Mouse (Mus musculus) ES-CJ7 (cell line): ENCODE results near the gene Aldh1l2.
"Not testable (repeated sequence)": the region's sequence is repeated elsewhere in the genome, so short reads cannot be mapped to it uniquely, and the experiment has no call there.

Experiments
- DNase-seq: peaks from one replicate; pipeline ENCODE4 v3.0.0; 2011; ENCODE audit warnings: low read depth, low spot score

The Aldh1l2 gene

DNA sequence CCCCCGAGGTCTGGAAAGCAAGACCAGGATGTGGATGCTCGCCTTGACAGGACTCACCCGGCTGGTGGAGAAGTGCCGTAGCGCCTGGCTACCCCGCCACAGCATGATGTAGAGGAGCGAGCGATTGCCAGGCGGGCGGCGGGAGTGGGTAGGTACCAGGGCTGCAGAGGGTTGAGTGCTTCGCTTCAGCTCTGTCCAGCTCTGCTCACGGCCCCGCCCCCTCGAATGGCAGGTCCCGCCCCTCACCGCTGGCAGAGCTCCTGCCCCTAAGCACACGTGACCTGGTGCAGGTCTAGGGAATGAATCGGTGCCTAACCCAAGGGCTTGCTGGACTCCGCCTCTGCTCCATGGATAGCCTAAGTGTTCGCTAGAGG is at the start of gene Aldh1l2:
TSS of gene Aldh1l2 (minus strand) at position 231 of the 374 bp plus-strand sequence.
- DNase-seq = peak; percentile 87

DNA sequence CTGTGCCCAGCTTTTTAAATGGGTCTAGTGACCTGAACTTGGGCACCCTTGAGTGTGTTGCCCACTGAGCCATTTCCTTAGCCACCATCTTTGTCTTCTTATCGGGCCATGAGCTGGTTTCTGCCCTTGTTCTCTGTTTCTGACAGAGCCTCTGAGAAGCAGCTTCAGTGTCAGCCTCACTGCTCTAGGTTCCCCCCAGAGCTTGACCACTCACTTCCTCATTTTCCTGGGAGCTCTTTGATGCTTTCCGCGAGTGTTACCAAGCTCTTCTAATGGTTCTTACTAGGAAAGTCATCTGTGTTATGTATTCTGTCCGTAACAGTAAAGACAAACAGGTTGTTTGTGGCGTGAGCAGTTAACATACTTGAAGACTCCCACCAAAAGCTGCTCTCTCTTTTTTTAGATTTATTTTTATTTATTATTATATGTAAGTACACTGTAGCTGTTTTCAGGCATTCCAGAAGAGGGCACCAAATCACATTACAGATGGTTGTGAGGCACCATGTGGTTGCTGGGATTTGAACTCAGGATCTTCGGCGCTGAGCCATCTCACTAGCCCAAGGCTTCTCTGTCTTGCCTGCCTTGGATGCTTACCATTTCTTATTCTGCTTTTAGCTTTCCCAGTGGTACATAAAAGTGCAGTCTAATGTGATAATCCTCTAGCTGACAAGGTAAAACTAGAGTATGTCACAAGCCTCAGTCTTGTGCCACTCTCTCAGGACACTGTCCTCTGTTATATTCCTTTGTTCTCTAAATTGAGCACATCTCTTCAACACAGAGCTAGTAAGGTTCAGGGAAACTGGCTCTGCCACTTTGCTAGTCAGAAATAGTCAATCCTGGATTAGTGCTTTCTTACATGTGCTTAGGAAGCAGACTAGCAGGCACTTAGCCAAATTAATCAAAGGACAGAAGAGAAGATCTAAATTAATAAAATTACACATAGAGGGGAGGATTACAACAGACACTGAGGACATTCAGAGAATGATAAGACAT is 31.8 kb upstream of the Aldh1l2 start:
- DNase-seq = no peak

DNA sequence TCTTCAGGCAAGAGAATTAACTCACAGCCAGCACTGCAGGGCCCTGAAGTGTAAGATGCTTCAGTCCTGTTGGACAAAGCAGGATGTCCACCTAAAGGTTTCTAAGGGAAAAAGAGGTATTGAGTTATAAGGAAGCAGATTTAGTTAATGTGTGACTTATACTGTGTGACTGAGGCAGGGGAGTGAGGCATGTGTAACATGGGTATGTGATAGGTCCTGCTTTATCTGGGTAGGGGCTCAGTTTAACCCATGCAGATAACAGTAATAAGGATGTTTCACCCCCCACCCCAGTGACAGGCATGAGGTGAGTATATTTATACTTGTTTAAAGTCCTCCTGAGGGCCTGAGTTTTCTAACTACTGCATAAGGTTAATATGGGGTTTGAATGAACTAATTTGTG is 29.1 kb upstream of the Aldh1l2 start:
- DNase-seq = no peak

DNA sequence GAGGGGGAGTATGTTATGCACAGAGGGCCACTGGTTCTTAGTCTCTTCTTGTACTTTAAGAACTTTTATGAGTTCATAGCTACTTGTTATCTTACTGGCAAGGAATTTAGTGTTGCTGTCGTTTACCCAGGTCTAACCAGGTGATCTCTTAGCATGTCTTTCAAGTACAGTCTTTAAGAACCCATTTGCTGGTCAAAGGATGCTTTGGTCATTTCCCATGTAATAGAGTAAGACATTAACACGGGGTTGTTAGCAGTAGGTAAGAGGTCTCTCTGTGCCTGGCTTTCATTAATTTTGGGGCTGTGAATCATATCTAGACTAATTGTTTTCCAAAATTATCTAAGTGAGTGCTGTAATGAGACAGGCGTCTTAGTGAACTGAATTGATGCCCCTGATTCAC is 11.4 kb upstream of the Aldh1l2 start:
- no peak for DNase-seq

DNA sequence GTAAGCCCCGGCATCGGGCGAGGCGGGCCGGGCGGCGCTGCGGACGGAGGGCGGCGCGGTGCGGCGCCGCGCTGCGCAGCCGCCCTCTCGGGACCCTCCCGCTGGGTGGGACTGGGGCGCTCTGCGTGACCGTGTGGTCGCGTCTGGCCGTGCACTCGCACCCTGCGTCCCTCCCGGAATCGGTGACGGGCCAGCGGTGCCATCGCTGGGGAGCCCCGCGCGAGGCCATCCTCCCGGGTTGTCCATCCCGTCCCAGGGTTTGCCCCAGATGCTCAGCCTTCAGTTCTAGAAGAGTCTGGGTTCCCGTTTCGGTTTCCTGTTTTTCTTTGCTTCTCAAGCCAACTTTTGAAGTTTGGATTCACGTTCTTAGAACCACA is 10.2 kb upstream of the Aldh1l2 start:
- peak; percentile 30 for DNase-seq

DNA sequence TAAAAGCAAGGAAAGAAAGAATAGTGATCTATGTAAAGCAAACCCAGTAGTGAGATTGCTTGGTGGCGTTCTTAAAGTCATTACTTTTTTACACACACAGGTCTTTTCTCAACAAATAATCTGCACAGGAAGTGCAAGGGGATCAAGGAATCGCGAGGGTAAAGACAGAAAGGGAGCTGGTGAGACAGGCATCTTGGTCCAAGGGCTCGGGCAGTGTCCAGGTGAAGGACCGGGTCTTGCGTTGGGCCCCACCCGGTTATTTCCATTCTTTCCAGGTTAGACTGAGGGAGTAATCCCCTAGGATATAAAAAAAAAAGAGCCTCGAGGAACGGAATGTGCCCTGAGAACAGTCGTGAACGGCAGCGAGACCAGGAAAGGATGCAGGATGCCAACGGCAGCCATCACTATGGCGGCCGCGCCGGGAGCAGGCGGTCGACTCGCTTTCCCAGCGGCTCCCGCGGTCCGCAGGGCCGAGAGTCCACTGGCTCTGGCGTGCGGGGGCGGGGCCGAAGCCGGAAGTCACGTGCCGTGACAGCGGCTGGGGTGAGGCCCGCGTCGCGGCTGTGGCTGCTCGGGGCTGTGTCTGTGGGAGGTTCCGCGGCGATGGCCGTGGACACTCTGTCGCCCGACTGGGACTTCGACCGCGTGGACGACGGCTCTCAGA is 9.6 kb upstream of the Aldh1l2 start, which contains the start of gene Washc4:
TSS of gene Washc4 (plus strand) at position 314 of the 664 bp plus-strand sequence.
- peak; percentile 83 for DNase-seq

DNA sequence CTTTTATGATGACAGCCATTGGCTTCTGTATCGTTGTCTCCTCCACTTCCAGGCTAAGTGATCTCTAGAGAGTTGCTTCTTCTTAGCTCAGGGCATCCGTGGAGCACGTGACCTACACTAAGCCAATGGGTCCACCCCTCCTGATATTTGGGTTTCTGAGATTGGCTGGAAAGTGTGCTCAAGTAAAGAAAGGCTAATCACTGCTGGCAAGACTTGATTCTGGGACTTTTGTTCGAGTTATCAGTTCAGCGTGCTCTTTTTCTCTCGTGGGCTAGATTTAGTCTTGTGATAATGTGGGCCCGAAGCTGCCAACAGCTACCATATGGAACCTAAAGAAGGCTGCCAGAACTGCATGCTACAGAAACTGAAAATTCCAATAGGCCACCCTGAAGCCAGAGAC is 8.3 kb upstream of the Aldh1l2 start:
- DNase-seq = peak; percentile 24

DNA sequence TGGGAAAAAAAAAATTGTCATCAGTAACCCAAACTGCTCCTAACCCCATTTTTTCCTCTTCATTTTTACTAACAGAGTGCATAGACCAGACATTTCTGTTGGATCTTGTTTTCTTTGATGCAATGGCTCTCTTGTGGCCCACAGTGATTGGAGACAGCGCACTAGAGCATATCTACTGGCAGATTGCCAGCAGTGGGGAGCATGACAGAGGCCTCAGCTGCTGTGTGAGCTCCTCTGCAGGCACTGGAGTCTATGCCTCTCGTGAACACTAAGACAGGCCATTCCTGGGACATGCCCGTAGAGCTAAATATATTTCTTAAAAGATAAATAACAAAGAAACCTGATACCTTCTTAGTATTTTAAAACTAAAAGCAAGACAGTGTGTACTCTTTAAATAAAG is 6.2 kb upstream of the Aldh1l2 start:
- peak; percentile 13 for DNase-seq

DNA sequence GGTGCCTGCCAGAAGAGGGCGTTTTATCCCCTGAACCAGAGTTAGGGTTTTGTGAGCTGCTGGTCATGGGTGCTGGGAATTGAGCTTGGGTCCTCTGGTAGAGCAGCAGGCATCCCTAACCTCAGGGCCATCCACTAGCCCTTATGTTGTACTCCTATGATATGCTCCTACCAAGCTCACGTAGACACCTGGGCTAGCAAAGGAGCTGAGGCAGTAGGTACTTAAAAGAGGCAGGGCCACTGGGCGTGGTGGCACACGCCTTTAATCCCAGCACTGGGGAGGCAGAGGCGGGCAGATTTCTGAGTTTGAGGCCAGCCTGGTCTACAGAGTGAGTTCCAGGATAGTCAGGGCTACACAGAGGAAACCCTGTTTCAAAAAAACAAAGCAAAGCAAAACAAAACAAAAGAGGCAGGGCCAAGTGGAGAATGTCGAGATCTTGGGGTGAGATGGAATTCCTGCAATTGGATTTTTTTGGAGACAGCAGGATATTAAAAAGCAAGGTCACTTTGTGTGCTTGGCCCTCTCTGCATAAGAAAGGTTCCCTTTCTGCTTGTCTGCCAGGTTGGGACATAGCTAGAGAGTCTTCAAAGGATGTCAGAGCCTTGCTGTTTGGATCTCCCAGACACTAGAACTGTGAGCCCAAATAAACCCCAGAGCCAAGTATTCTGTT is 5.5 kb upstream of the Aldh1l2 start:
- peak; percentile 47 for DNase-seq

DNA sequence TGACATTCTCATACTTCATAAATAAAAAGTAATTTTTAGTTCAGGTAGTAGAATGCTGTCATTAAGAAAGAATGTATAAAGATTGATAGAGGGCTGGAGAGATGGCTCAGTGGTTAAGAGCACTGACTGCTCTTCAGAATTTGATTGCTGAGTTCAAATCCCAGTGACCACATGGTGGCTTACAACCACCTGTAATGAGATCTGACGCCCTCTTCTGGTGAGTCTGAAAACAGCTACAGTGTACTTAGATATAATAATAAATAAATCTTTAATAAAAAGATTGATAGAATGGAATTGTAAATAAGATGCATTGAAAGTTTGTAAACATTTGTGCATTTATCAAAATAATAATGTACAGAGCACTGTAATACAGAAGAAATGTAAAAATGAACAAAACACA is 2.5 kb upstream of the Aldh1l2 start:
- DNase-seq = no peak

DNA sequence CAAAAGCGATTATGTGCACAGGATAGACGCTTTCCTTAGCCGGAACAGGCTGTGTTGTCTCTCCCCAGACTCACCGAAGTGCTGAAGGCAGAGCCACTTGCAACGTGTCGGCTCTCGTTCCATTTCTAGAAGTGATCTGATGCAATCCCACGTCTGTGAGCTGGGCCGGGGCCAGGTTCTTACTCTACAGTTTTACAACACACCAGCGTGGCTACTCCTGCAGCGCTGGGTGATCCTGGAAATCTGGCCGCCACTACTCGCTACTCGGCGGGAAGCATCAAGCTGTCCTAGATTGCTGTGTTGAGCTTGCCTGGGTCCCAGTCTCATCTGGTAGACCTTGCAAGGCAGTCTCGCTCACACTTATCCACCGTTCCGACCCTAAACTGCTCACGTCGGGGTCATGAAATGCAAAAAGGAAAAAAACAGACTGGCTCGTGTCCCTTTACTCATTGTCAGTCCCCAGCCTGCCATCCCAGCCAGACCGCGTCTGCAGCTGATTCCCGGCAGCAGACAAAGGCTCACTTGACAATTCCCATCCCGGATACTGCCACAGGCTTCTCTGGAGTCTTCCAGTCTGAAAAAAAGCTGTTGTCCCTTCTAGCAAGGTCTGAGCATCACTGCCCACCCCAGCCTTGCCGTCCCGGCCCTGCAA is 556 bp downstream of the Aldh1l2 start:
- no peak for DNase-seq

DNA sequence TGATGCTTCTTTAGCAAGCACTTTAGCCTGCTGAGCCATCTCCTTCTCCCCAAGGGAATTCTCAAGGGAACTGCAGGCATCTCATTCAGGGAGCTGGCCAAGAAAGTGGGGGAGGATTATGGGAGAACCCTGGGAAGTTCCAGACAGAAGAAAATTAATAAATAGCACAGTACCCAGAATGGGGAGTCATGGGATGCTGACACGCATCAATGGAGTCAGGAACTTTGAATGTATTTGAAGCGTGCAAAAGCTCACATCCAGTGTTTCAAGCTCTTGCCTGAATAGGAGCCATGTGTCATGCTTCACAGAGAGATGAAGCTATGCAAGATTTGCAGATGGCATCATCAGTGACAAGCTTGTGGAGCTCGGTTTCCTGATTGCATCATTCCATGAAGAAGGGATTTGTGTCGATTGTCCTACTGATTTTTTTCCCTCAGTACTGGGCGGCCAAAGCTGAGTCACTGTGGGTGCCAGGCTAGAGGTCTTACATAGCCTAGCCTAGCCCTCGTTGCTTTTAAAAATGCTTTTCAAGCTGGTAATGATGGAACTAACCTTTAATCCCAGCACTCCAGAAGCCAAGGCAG is 3.5 kb downstream of the Aldh1l2 start:
- DNase-seq = no peak

DNA sequence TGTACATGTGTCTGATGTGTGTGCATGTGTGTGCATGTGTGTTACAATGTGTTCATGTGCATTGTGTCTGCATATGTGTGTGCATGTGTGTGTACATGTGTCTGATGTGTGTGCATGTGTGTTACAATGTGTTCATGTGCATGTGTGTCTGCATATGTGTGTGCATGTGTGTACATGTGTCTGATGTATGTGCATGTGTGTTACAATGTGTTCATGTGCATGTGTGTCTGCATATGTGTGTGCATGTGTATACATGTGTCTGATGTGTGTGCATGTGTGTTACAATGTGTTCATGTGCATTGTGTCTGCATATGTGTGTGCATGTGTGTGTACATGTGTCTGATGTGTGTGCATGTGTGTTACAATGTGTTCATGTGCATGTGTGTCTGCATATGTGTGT is 9.7 kb downstream of the Aldh1l2 start:
- DNase-seq = not testable (repeated sequence)

DNA sequence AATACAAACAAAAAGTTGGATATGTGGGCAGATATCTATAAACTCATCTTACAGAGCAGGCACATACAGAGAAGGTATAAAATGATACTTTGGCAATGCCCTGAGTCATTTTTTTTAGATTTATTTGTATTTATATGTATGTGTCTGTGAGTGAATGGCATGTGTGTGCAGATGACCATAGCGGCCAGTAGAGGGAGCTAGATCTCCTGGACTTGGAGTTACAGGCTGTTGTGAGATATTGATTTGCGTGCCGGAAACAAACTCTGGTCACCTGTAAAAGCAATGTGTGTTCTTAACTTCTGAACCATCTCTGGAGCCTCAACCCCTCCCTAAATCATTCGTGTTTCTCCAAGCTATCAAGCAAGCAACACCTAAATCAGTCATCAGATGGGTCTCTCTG is 12.9 kb downstream of the Aldh1l2 start:
- DNase-seq = peak; percentile 65

DNA sequence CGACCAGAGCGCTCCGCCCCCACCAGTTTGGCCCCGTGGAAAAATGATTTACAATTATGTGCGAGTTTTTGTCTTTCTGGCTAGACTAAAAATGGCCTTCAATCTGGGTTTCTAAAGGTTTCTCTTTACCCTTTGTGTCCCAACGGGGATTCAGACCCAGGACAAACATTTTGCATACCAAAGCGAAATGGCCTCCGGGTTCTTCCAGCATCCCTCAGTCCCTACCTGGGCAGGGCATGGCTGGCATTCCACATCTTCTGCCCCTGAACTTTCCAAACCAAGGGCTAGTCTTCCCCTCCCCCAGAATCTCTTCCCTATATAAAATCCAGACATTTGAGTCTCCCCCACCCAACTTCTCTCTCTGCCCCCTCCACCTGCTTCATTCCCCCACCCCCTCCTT is 20.2 kb downstream of the Aldh1l2 start:
- DNase-seq = peak; percentile 52

DNA sequence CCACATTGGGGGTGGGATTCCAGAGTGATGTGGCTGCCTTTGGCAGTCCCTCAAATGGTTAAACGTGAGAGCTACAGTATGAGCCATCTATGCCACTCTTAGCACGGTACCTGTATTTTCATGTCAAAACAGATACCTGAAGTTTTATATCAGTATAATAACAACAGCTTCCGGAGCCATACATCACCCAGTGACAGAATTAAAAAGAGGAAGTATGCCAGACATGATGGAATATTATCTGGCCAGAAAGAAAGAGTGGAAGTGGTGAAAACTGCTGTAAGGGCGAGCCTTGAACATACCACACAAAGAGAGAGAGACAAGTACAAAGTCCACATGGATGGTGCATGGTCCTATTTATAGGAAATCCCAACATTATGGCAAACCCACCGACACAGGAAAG is 22.6 kb downstream of the Aldh1l2 start:
- DNase-seq = no peak

DNA sequence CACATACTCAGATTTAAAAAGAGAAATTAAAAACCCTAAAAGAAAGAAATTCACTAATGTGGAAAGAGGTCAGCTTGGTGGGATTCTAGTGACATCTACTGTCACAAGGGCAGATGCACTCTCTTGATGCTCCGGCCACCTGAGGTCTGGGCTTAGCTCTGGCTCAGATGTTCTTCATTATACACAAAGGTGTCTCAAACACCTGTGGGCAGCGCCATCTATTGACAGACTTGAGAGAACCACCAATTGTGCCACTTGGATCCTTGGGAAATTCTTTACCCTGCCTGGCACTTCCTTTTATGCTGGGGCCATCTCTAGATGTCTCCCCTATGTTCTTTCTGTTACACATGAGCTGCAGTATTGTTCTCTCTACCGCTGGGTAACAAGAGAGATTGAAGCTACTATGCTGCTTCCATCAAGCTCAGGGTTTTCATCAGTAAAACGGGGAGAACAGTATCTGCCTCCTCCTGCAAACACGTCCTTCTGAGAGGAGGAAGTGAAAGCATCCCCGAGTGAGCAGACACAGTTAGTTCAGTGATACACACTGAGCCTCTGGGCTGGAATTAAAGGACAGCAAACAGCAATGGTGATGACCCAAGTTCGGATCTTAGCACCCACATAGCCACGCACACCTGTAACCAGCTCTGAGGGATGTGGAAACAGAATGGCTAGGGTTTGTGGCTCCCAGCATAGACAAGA is 24.8 kb downstream of the Aldh1l2 start:
- DNase-seq = peak; percentile 78

DNA sequence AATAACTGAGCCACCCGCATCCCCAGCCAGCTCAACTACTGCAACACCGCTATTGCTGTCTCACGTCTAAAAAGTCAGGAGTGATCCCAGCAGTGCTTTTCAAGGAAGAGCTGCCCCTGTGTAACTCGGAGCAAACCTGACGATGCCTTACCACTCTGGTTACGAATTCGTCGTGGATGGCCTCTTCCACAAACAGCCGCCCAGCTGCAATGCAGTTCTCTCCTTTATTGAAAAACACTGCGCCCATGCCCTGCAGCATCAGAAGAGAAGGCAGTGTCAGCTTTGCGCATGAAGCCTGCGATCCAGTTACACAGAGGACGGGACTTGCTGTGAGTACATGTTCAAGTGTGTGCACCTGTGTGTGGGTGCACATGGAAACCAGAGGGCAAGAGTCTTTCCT is 36.6 kb downstream of the Aldh1l2 start:
- DNase-seq = no peak

DNA sequence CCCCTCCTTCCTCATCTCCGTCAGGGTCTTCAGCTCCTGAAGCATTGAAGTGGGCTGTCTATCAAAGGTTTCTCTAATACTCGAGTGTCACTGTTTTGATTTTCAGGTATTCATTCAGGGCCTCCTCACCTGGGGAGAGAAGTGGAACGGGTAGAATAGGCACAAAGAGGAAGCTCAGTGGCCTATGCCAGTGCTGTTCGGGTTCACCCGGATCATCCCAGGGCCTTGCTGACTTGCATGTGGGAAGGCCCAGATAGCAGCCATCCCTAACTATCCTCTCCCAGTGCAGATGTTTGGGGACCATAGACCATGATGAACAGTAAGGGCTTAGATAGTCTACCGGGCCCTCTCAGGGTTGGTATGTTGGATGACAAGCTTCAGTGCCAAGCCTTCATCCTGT is 43.4 kb downstream of the Aldh1l2 start:
- no peak for DNase-seq

DNA sequence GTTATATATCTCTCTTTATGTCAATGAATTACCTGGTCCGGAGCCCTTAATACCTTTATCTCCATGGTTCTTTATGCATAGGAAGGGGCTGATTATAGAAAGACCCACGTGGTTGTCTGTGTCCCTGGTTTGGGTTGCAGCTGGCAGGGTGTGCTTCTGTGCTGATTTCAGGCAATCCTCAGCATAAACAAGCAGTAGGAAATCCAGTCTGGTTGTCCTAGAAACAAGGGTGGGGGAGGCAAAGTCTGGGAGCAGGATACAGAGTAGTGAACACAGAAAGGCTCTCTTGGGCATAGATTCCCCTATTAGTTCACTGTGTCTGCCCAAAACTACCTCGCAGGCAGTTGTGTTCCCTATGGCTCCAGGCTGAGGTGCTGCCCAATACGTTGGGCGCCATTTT is 56.7 kb downstream of the Aldh1l2 start:
- DNase-seq = no peak

DNA sequence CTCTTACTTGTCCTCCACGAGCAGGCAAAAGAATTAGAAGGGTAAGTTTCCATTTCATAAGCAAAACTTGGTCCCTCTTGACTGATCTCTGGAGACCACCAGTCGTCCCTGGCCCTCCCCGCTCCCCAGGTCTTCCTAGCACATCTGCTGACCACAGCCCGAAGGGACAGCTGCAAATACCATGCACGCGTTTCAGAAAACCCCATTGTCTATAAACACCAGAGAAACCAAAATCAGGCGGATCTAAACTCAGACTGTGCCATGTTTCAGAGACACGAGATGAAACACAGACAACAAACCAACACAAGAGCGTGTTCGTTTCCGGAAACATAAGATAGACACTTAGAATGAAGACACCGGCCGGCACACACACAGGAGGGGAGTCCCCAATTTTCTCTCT is 58.7 kb downstream of the Aldh1l2 start:
- DNase-seq = no peak
